Mouse (Mus musculus): Measurements from ENCODE around the gene Ppp1r36. TPM values are rescaled to one million over a fixed set of nuclear protein-coding genes. Genes with fewer than 3 reads are reported as not detected.
"Not testable (repeated sequence)": the region's sequence is repeated elsewhere in the genome, so short reads cannot be mapped to it uniquely, and the experiment has no call there.

Ppp1r36 gene
- polyA plus RNA-seq, 1 experiment from 2014 or later = 4.3 TPM

GRCm38 (mm10) chr12:76435549-76435948 is 18.2 kb downstream of the Ppp1r36 start:
- ATAC-seq (ENCODE audit: low FRiP score, low TSS enrichment) = peak; percentile 35
- Histone ChIP-seq H3K4me3 (ENCODE audit: low read length) (peak overlapping the region; percentile 41), H3K9me3 (ENCODE audit: low read length) (no peaks in the 10 kb centered on the region), H3K27me3 (ENCODE audit: insufficient read depth, low read length) (no peaks in the 10 kb centered on the region; the same call in 1 of the 2 replicates), H3K27ac (ENCODE audit: low read length) (no peak overlapping the region), H3K4me2 (replicated peaks; ENCODE audit: low read depth, low read length) (peak overlapping the region; percentile 57), H3K4me1 (ENCODE audit: insufficient read depth, low read length) (peaks cover 8% of the 10 kb centered on the region), H3K9ac (replicated peaks; ENCODE audit: low read length) (no peak overlapping the region), H3K36me3 (ENCODE audit: insufficient read depth, low read length) (no peaks in the 10 kb centered on the region)
- WGBS = 32% methylated on average over 8 of the region's 8 CpGs

- H3K9me3 ChIP-seq (ENCODE audit: low read length); H3K36me3 ChIP-seq (ENCODE audit: insufficient read depth, low read length); H3K9ac ChIP-seq (replicated peaks; ENCODE audit: low read length); H3K4me3 ChIP-seq (ENCODE audit: low read length); H3K27ac ChIP-seq (ENCODE audit: low read length); H3K4me2 ChIP-seq (replicated peaks; ENCODE audit: low read depth, low read length); ATAC-seq (ENCODE audit: low FRiP score, low TSS enrichment); H3K27me3 ChIP-seq (ENCODE audit: insufficient read depth, low read length): not testable (repeated sequence)
- H3K4me1 ChIP-seq (ENCODE audit: insufficient read depth, low read length) = peaks cover 15% of the 10 kb centered on the region
- 86% methylated on average over 6 of the region's 6 CpGs for WGBS
These were observed 26.1 kb downstream of the Ppp1r36 start for GRCm38 (mm10) chr12:76443488-76443887.

- Histone ChIP-seq H3K4me1 (ENCODE audit: insufficient read depth, low read length) (peaks cover 15% of the 10 kb centered on the region), H3K27ac (ENCODE audit: low read length) (peak overlapping the region; percentile 64)
- ATAC-seq (ENCODE audit: low FRiP score, low TSS enrichment) = peak; percentile 24; the same call in 1 of the 2 replicates
These were observed 27.0 kb downstream of the Ppp1r36 start for GRCm38 (mm10) chr12:76444359-76444772.

GRCm38 (mm10) chr12:76444862-76445261 is 27.5 kb downstream of the Ppp1r36 start:
- H3K9ac ChIP-seq (replicated peaks; ENCODE audit: low read length) = peak overlapping the region; percentile 44; the same call in 1 of the 2 replicates
- no peaks in the 10 kb centered on the region for H3K36me3 ChIP-seq (ENCODE audit: insufficient read depth, low read length)
- H3K27ac ChIP-seq (ENCODE audit: low read length) = peak overlapping the region; percentile 64
- peak overlapping the region; percentile 39 for H3K4me3 ChIP-seq (ENCODE audit: low read length)
- 71% methylated on average over 6 of the region's 6 CpGs for whole genome bisulfite sequencing
- H3K9me3 ChIP-seq (ENCODE audit: low read length) = no peaks in the 10 kb centered on the region
- ATAC-seq (ENCODE audit: low FRiP score, low TSS enrichment) = no peak
- H3K4me1 ChIP-seq (ENCODE audit: insufficient read depth, low read length) = peaks cover 15% of the 10 kb centered on the region
- no peaks in the 10 kb centered on the region for H3K27me3 ChIP-seq (ENCODE audit: insufficient read depth, low read length)
- peak overlapping the region; percentile 48 for H3K4me2 ChIP-seq (replicated peaks; ENCODE audit: low read depth, low read length)

More at GRCm38 (mm10) chr12:76444359-76444772, 27.0 kb downstream of the Ppp1r36 start:
- H3K27me3 ChIP-seq (ENCODE audit: insufficient read depth, low read length) = no peaks in the 10 kb centered on the region
- H3K4me2 ChIP-seq (replicated peaks; ENCODE audit: low read depth, low read length) = peak overlapping the region; percentile 48
- H3K9me3 ChIP-seq (ENCODE audit: low read length) = no peaks in the 10 kb centered on the region
- no peaks in the 10 kb centered on the region for H3K36me3 ChIP-seq (ENCODE audit: insufficient read depth, low read length)
- 27% methylated on average over 10 of the region's 10 CpGs for WGBS
- H3K4me3 ChIP-seq (ENCODE audit: low read length) = peak overlapping the region; percentile 39
- H3K9ac ChIP-seq (replicated peaks; ENCODE audit: low read length) = 0 out of 2 replicates have a peak overlapping the region, but pooled peaks have one; percentile 44

- peak overlapping the region; percentile 3; the same call in 1 of the 2 replicates for H3K4me3 ChIP-seq (ENCODE audit: low read length)
- peaks cover 15% of the 10 kb centered on the region for H3K4me1 ChIP-seq (ENCODE audit: insufficient read depth, low read length)
- no peaks in the 10 kb centered on the region for H3K36me3 ChIP-seq (ENCODE audit: insufficient read depth, low read length)
- H3K27ac ChIP-seq (ENCODE audit: low read length) = peak overlapping the region; percentile 87
- no peaks in the 10 kb centered on the region for H3K27me3 ChIP-seq (ENCODE audit: insufficient read depth, low read length)
- no peaks in the 10 kb centered on the region for H3K9me3 ChIP-seq (ENCODE audit: low read length)
- no peak overlapping the region for H3K9ac ChIP-seq (replicated peaks; ENCODE audit: low read length)
- peak overlapping the region; percentile 17; the same call in 1 of the 2 replicates for H3K4me2 ChIP-seq (replicated peaks; ENCODE audit: low read depth, low read length)
- 41% methylated on average over 11 of the region's 11 CpGs for WGBS
- peak; percentile 83 for ATAC-seq (ENCODE audit: low FRiP score, low TSS enrichment)
These were observed 28.9 kb downstream of the Ppp1r36 start for GRCm38 (mm10) chr12:76446201-76446600.

- H3K9ac ChIP-seq (replicated peaks; ENCODE audit: low read length) = no peak overlapping the region; the same call in 1 of the 2 replicates
- no peaks in the 10 kb centered on the region for H3K9me3 ChIP-seq (ENCODE audit: low read length)
- no peak overlapping the region for H3K4me3 ChIP-seq (ENCODE audit: low read length)
- H3K4me1 ChIP-seq (ENCODE audit: insufficient read depth, low read length) = peaks cover 15% of the 10 kb centered on the region
- no peaks in the 10 kb centered on the region for H3K27me3 ChIP-seq (ENCODE audit: insufficient read depth, low read length)
- 80% methylated on average over 6 of the region's 6 CpGs for WGBS
- no peak for ATAC-seq (ENCODE audit: low FRiP score, low TSS enrichment)
- no peaks in the 10 kb centered on the region for H3K36me3 ChIP-seq (ENCODE audit: insufficient read depth, low read length)
- H3K27ac ChIP-seq (ENCODE audit: low read length) = peak overlapping the region; percentile 21; the same call in 1 of the 2 replicates
- H3K4me2 ChIP-seq (replicated peaks; ENCODE audit: low read depth, low read length) = no peak overlapping the region
These were observed 30.8 kb downstream of the Ppp1r36 start for GRCm38 (mm10) chr12:76448127-76448526.

- Histone ChIP-seq H3K36me3 (ENCODE audit: insufficient read depth, low read length) (no peaks in the 10 kb centered on the region), H3K27ac (ENCODE audit: low read length) (no peak overlapping the region), H3K4me1 (ENCODE audit: insufficient read depth, low read length) (no peaks in the 10 kb centered on the region), H3K27me3 (ENCODE audit: insufficient read depth, low read length) (no peaks in the 10 kb centered on the region), H3K9me3 (ENCODE audit: low read length) (no peaks in the 10 kb centered on the region), H3K9ac (replicated peaks; ENCODE audit: low read length) (no peak overlapping the region), H3K4me3 (ENCODE audit: low read length) (no peak overlapping the region), H3K4me2 (replicated peaks; ENCODE audit: low read depth, low read length) (no peak overlapping the region)
- WGBS = 50% methylated on average over 2 of the region's 2 CpGs
- ATAC-seq (ENCODE audit: low FRiP score, low TSS enrichment) = no peak
These were observed 34.9 kb downstream of the Ppp1r36 start for GRCm38 (mm10) chr12:76452203-76452602.

GRCm38 (mm10) chr12:76458445-76458844 is 41.1 kb downstream of the Ppp1r36 start:
- not testable (repeated sequence) for H3K9me3 ChIP-seq (ENCODE audit: low read length); H3K4me1 ChIP-seq (ENCODE audit: insufficient read depth, low read length); H3K9ac ChIP-seq (replicated peaks; ENCODE audit: low read length); H3K4me3 ChIP-seq (ENCODE audit: low read length); ATAC-seq (ENCODE audit: low FRiP score, low TSS enrichment); H3K36me3 ChIP-seq (ENCODE audit: insufficient read depth, low read length); H3K27ac ChIP-seq (ENCODE audit: low read length); H3K27me3 ChIP-seq (ENCODE audit: insufficient read depth, low read length); H3K4me2 ChIP-seq (replicated peaks; ENCODE audit: low read depth, low read length)
- 85% methylated on average over 4 of the region's 4 CpGs for WGBS

GRCm38 (mm10) chr12:76459032-76459431 is 41.7 kb downstream of the Ppp1r36 start:
- no peaks in the 10 kb centered on the region for H3K27me3 ChIP-seq (ENCODE audit: insufficient read depth, low read length)
- H3K36me3 ChIP-seq (ENCODE audit: insufficient read depth, low read length) = no peaks in the 10 kb centered on the region
- no peak overlapping the region for H3K4me2 ChIP-seq (replicated peaks; ENCODE audit: low read depth, low read length)
- no peak overlapping the region for H3K4me3 ChIP-seq (ENCODE audit: low read length)
- no peak overlapping the region for H3K27ac ChIP-seq (ENCODE audit: low read length)
- H3K4me1 ChIP-seq (ENCODE audit: insufficient read depth, low read length) = peaks cover 3% of the 10 kb centered on the region; the same call in 1 of the 2 replicates
- ATAC-seq (ENCODE audit: low FRiP score, low TSS enrichment) = peak; percentile 27; the same call in 1 of the 2 replicates
- H3K9me3 ChIP-seq (ENCODE audit: low read length) = no peaks in the 10 kb centered on the region
- WGBS = 50% methylated on average over 4 of the region's 4 CpGs
- H3K9ac ChIP-seq (replicated peaks; ENCODE audit: low read length) = no peak overlapping the region

GRCm38 (mm10) chr12:76463391-76463790 is 46.1 kb downstream of the Ppp1r36 start:
- no peak for ATAC-seq (ENCODE audit: low FRiP score, low TSS enrichment)
- H3K9ac ChIP-seq (replicated peaks; ENCODE audit: low read length) = no peak overlapping the region
- no peaks in the 10 kb centered on the region for H3K9me3 ChIP-seq (ENCODE audit: low read length)
- H3K4me3 ChIP-seq (ENCODE audit: low read length) = no peak overlapping the region
- H3K27me3 ChIP-seq (ENCODE audit: insufficient read depth, low read length) = no peaks in the 10 kb centered on the region
- no peaks in the 10 kb centered on the region for H3K36me3 ChIP-seq (ENCODE audit: insufficient read depth, low read length)
- H3K27ac ChIP-seq (ENCODE audit: low read length) = no peak overlapping the region
- 81% methylated on average over 9 of the region's 9 CpGs for WGBS
- no peak overlapping the region for H3K4me2 ChIP-seq (replicated peaks; ENCODE audit: low read depth, low read length)
- H3K4me1 ChIP-seq (ENCODE audit: insufficient read depth, low read length) = peaks cover 11% of the 10 kb centered on the region; the same call in 1 of the 2 replicates
